Mouse (Mus musculus) myocyte (in vitro differentiated cells): ENCODE data around the gene Acsl1.

ENCODE experiments used
- MYOG ChIP-seq, 3 experiments: IDR thresholded peaks; one replicate each; pipeline ENCODE4 v1.6.1; 2011; ENCODE audit warnings: control low read depth in 2 of 3, low read depth in 2 of 3, mild to moderate bottlenecking in 2 of 3; ENCODE audit not compliant: insufficient read length in 2 of 3, control insufficient read depth in 1 of 3, insufficient read depth in 1 of 3
- POLR2A ChIP-seq: IDR thresholded peaks from one replicate; pipeline ENCODE4 v1.6.1; 2011; ENCODE audit warnings: low read depth, mild to moderate bottlenecking, control low read depth, moderate library complexity; ENCODE audit not compliant: insufficient read length

DNA sequence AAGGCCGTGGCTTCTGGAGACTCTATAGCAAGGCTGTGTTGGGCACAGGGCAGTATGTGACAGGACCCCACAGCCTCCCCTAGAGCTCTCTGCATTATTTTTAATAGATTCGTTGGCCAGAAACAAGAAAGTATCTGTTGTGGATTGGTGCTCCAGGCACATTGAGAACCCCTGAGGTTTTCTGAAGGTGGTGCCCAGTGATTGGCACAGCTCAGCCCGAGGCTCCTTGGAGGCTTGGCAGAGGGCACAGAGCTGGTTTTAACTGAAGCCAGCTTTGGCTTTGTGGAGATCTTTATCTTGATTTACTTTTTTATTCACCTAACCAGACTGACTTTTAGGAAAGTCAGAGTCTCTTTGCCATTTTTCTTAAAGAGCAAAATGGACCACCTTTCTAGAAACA lies 38.6 kb downstream of the Acsl1 start:
- TF ChIP-seq POLR2A (no peak), MYOG (IDR thresholded peaks at IDR 0.05; ENCODE audit: control insufficient read depth in 1 of 3, insufficient read depth in 1 of 3, insufficient read length in 2 of 3, low read depth in 2 of 3) (no peak)
